Mouse (Mus musculus): Measurements from ENCODE around the gene Itgb7. TPM values are rescaled to one million over a fixed set of nuclear protein-coding genes. Genes with fewer than 3 reads are reported as not detected.

The Itgb7 gene
- polyA plus RNA-seq, 1 experiment from 2014 or later = 0.38 TPM

- Histone ChIP-seq H3K27me3 (replicated peaks) (no peaks in the 10 kb centered on the region), H3K4me3 (no peak overlapping the region), H3K36me3 (peaks cover 29% of the 10 kb centered on the region), H3K9ac (no peak overlapping the region), H3K4me2 (no peak overlapping the region), H3K27ac (ENCODE audit: poor library complexity, severe bottlenecking) (no peak overlapping the region), H3K9me3 (replicated peaks) (no peaks in the 10 kb centered on the region), H3K4me1 (replicated peaks) (peaks cover 24% of the 10 kb centered on the region; the same call in 1 of the 2 replicates)
- no peak for ATAC-seq (ENCODE audit: insufficient number of reproducible peaks, low FRiP score)
- 63% methylated on average over 6 of the region's 6 CpGs for WGBS
These were observed 42.9 kb downstream of the Itgb7 start for GRCm38 (mm10) chr15:102188883-102189282.

GRCm38 (mm10) chr15:102188096-102188495 lies 43.6 kb downstream of the Itgb7 start:
- Histone ChIP-seq H3K9me3 (replicated peaks) (no peaks in the 10 kb centered on the region), H3K4me3 (no peak overlapping the region), H3K4me2 (no peak overlapping the region), H3K4me1 (replicated peaks) (peaks cover 23% of the 10 kb centered on the region; the same call in 1 of the 2 replicates), H3K9ac (no peak overlapping the region), H3K36me3 (peaks cover 35% of the 10 kb centered on the region), H3K27ac (ENCODE audit: poor library complexity, severe bottlenecking) (no peak overlapping the region), H3K27me3 (replicated peaks) (no peaks in the 10 kb centered on the region)
- WGBS = 73% methylated on average over 10 of the region's 10 CpGs
- ATAC-seq (ENCODE audit: insufficient number of reproducible peaks, low FRiP score) = no peak

- WGBS = 79% methylated on average over 11 of the region's 11 CpGs
These were observed 45.5 kb downstream of the Itgb7 start for GRCm38 (mm10) chr15:102186239-102186638.

GRCm38 (mm10) chr15:102183076-102183475 lies 48.7 kb downstream of the Itgb7 start:
- Histone ChIP-seq H3K27ac (ENCODE audit: poor library complexity, severe bottlenecking) (no peak overlapping the region), H3K36me3 (peaks cover 50% of the 10 kb centered on the region), H3K9ac (no peak overlapping the region), H3K4me1 (replicated peaks) (peaks cover 6% of the 10 kb centered on the region; the same call in 1 of the 2 replicates), H3K9me3 (replicated peaks) (no peaks in the 10 kb centered on the region), H3K4me3 (no peak overlapping the region), H3K27me3 (replicated peaks) (no peaks in the 10 kb centered on the region), H3K4me2 (no peak overlapping the region)
- WGBS = 62% methylated on average over 3 of the region's 3 CpGs
- ATAC-seq (ENCODE audit: insufficient number of reproducible peaks, low FRiP score) = no peak

More at GRCm38 (mm10) chr15:102186239-102186638, 45.5 kb downstream of the Itgb7 start:
- Histone ChIP-seq H3K9me3 (replicated peaks) (no peaks in the 10 kb centered on the region), H3K4me1 (replicated peaks) (peaks cover 12% of the 10 kb centered on the region; the same call in 1 of the 2 replicates), H3K27me3 (replicated peaks) (no peaks in the 10 kb centered on the region), H3K4me3 (no peak overlapping the region), H3K27ac (ENCODE audit: poor library complexity, severe bottlenecking) (no peak overlapping the region), H3K36me3 (peaks cover 39% of the 10 kb centered on the region), H3K9ac (no peak overlapping the region), H3K4me2 (no peak overlapping the region)
- no peak for ATAC-seq (ENCODE audit: insufficient number of reproducible peaks, low FRiP score)

GRCm38 (mm10) chr15:102179924-102180323 lies 51.8 kb downstream of the Itgb7 start:
- H3K4me2 ChIP-seq = no peak overlapping the region
- H3K9me3 ChIP-seq (replicated peaks) = no peaks in the 10 kb centered on the region
- no peaks in the 10 kb centered on the region for H3K4me1 ChIP-seq (replicated peaks)
- H3K36me3 ChIP-seq = peaks cover 40% of the 10 kb centered on the region
- H3K27me3 ChIP-seq (replicated peaks) = no peaks in the 10 kb centered on the region
- no peak for ATAC-seq (ENCODE audit: insufficient number of reproducible peaks, low FRiP score)
- H3K27ac ChIP-seq (ENCODE audit: poor library complexity, severe bottlenecking) = no peak overlapping the region
- no peak overlapping the region for H3K9ac ChIP-seq
- no peak overlapping the region for H3K4me3 ChIP-seq
- 88% methylated on average over 14 of the region's 14 CpGs for WGBS

- no peaks in the 10 kb centered on the region for H3K4me1 ChIP-seq (replicated peaks)
- WGBS = 74% methylated on average over 9 of the region's 9 CpGs
- H3K27ac ChIP-seq (ENCODE audit: poor library complexity, severe bottlenecking) = no peak overlapping the region
- peaks cover 38% of the 10 kb centered on the region for H3K36me3 ChIP-seq
- no peak for ATAC-seq (ENCODE audit: insufficient number of reproducible peaks, low FRiP score)
- H3K4me2 ChIP-seq = no peak overlapping the region
- no peak overlapping the region for H3K4me3 ChIP-seq
- H3K9ac ChIP-seq = no peak overlapping the region
- H3K27me3 ChIP-seq (replicated peaks) = no peaks in the 10 kb centered on the region
- no peaks in the 10 kb centered on the region for H3K9me3 ChIP-seq (replicated peaks)
These were observed 52.6 kb downstream of the Itgb7 start for GRCm38 (mm10) chr15:102179106-102179505.

GRCm38 (mm10) chr15:102178279-102178678 lies 53.5 kb downstream of the Itgb7 start:
- 13% methylated on average over 6 of the region's 6 CpGs for WGBS
- H3K27me3 ChIP-seq (replicated peaks) = no peaks in the 10 kb centered on the region
- ATAC-seq (ENCODE audit: insufficient number of reproducible peaks, low FRiP score) = no peak
- no peak overlapping the region for H3K4me2 ChIP-seq
- H3K27ac ChIP-seq (ENCODE audit: poor library complexity, severe bottlenecking) = no peak overlapping the region
- no peaks in the 10 kb centered on the region for H3K4me1 ChIP-seq (replicated peaks)
- peaks cover 32% of the 10 kb centered on the region for H3K36me3 ChIP-seq
- H3K4me3 ChIP-seq = no peak overlapping the region
- H3K9ac ChIP-seq = no peak overlapping the region
- no peaks in the 10 kb centered on the region for H3K9me3 ChIP-seq (replicated peaks)

GRCm38 (mm10) chr15:102177417-102177816 lies 54.3 kb downstream of the Itgb7 start:
- Histone ChIP-seq H3K27ac (ENCODE audit: poor library complexity, severe bottlenecking) (no peak overlapping the region), H3K36me3 (peaks cover 25% of the 10 kb centered on the region), H3K4me3 (no peak overlapping the region), H3K9ac (no peak overlapping the region), H3K4me2 (no peak overlapping the region), H3K27me3 (replicated peaks) (no peaks in the 10 kb centered on the region), H3K9me3 (replicated peaks) (no peaks in the 10 kb centered on the region), H3K4me1 (replicated peaks) (no peaks in the 10 kb centered on the region)
- ATAC-seq (ENCODE audit: insufficient number of reproducible peaks, low FRiP score) = no peak
- WGBS = 73% methylated on average over 8 of the region's 8 CpGs

- Histone ChIP-seq H3K36me3 (peaks cover 25% of the 10 kb centered on the region), H3K27ac (ENCODE audit: poor library complexity, severe bottlenecking) (no peak overlapping the region), H3K27me3 (replicated peaks) (no peaks in the 10 kb centered on the region), H3K4me2 (no peak overlapping the region), H3K9ac (no peak overlapping the region), H3K4me3 (no peak overlapping the region), H3K9me3 (replicated peaks) (no peaks in the 10 kb centered on the region), H3K4me1 (replicated peaks) (no peaks in the 10 kb centered on the region)
- no peak for ATAC-seq (ENCODE audit: insufficient number of reproducible peaks, low FRiP score)
- 81% methylated on average over 7 of the region's 7 CpGs for WGBS
These were observed 55.0 kb downstream of the Itgb7 start for GRCm38 (mm10) chr15:102176571-102177316.

- Histone ChIP-seq H3K27me3 (replicated peaks) (no peaks in the 10 kb centered on the region), H3K4me2 (no peak overlapping the region), H3K36me3 (peaks cover 25% of the 10 kb centered on the region), H3K4me3 (no peak overlapping the region), H3K4me1 (replicated peaks) (no peaks in the 10 kb centered on the region), H3K27ac (ENCODE audit: poor library complexity, severe bottlenecking) (no peak overlapping the region), H3K9me3 (replicated peaks) (0 out of 2 replicates have a peak, but pooled peaks cover 3% of the 10 kb centered on the region), H3K9ac (no peak overlapping the region)
- WGBS = 78% methylated on average over 16 of the region's 16 CpGs
- no peak for ATAC-seq (ENCODE audit: insufficient number of reproducible peaks, low FRiP score)
These were observed 55.9 kb downstream of the Itgb7 start for GRCm38 (mm10) chr15:102175736-102176319.

- WGBS = 80% methylated on average over 3 of the region's 3 CpGs
- Histone ChIP-seq H3K4me2 (no peak overlapping the region), H3K4me1 (replicated peaks) (no peaks in the 10 kb centered on the region), H3K36me3 (peaks cover 14% of the 10 kb centered on the region), H3K9me3 (replicated peaks) (0 out of 2 replicates have a peak, but pooled peaks cover 3% of the 10 kb centered on the region), H3K9ac (no peak overlapping the region), H3K27me3 (replicated peaks) (no peaks in the 10 kb centered on the region), H3K4me3 (no peak overlapping the region), H3K27ac (ENCODE audit: poor library complexity, severe bottlenecking) (no peak overlapping the region)
- no peak for ATAC-seq (ENCODE audit: insufficient number of reproducible peaks, low FRiP score)
These were observed 58.2 kb downstream of the Itgb7 start for GRCm38 (mm10) chr15:102173581-102173980.
